Mouse (Mus musculus) C2C12 (cell line): ENCODE data around the gene Nlrp9b. TPM values are rescaled to one million over a fixed set of nuclear protein-coding genes. Genes with fewer than 3 reads are reported as not detected.
"Not testable (repeated sequence)": the region's sequence is repeated elsewhere in the genome, so short reads cannot be mapped to it uniquely, and the experiment has no call there.

Source experiments
- H3K27me3 ChIP-seq: one replicate; pipeline ENCODE4 v1.6.1; 2011; ENCODE audit not compliant: control insufficient read depth, insufficient read depth, insufficient read length
- H3K36me3 ChIP-seq: one replicate; pipeline ENCODE4 v1.6.1; 2011; ENCODE audit not compliant: control insufficient read depth, insufficient read depth
- H3K4me3 ChIP-seq: one replicate; pipeline ENCODE4 v1.5.1; 2011; ENCODE audit warnings: mild to moderate bottlenecking, control low read depth; ENCODE audit not compliant: poor library complexity, insufficient read depth, severe bottlenecking
- H3K79me2 ChIP-seq: one replicate; pipeline ENCODE4 v1.6.1; 2011; ENCODE audit not compliant: control insufficient read depth, insufficient read depth
- H3K79me3 ChIP-seq: one replicate; pipeline ENCODE4 v1.6.1; 2011; ENCODE audit warnings: low read depth, control low read depth
- H3ac ChIP-seq: one replicate; pipeline ENCODE3; 2011; ENCODE audit warnings: low read depth; ENCODE audit not compliant: control insufficient read depth, insufficient read length
- polyA plus RNA-seq: library from polyadenylated mRNA; unstranded; fragments of >200 nt; fragmentation: generic; extraction: Trizol; gene quantifications from one replicate; pipeline ENCODE4 v1.2.1, GENCODE M21; 2012; ENCODE audit warnings: missing spikeins

Gene Nlrp9b
- polyA plus RNA-seq, 1 experiment, result not detected

- H3K36me3 ChIP-seq, H3ac ChIP-seq, H3K27me3 ChIP-seq, H3K79me3 ChIP-seq, H3K79me2 ChIP-seq, H3K4me3 ChIP-seq: not testable (repeated sequence)
Measured at GRCm38 (mm10) chr7:20122479-20122878, 131.2 kb downstream of the Nlrp9b start, which contains the start of gene Gm16442. Gene Gm16442 (minus strand): TSS chr7:20122579.

Other genes starting within 250 kb of the Nlrp9b start
- gene Nectin2, start 241.0 kb upstream of the Nlrp9b start, polyA plus RNA-seq, result 26.7 TPM
- 1.7 TPM for gene Bcam, start 220.4 kb upstream of the Nlrp9b start, polyA plus RNA-seq
- not detected for gene Cblc, start 194.7 kb upstream of the Nlrp9b start, polyA plus RNA-seq
- 7.8 TPM for gene Bcl3, start 168.7 kb upstream of the Nlrp9b start, polyA plus RNA-seq
- gene Gm19345, start 139.5 kb upstream of the Nlrp9b start, polyA plus RNA-seq, result not detected
- gene Ceacam16, start 130.2 kb upstream of the Nlrp9b start, polyA plus RNA-seq, result not detected
- gene Ceacam19, start 103.5 kb upstream of the Nlrp9b start, polyA plus RNA-seq, result not detected
- gene Pvr, start 70.3 kb upstream of the Nlrp9b start, polyA plus RNA-seq, result 16.5 TPM
- 0.06 TPM for gene Igsf23, start 40.7 kb upstream of the Nlrp9b start, polyA plus RNA-seq
- not detected for gene Ceacam20, start 26.1 kb upstream of the Nlrp9b start, polyA plus RNA-seq
- gene Vmn1r91, start 108.2 kb downstream of the Nlrp9b start, polyA plus RNA-seq, result not detected
- not detected for gene Gm16442, start 131.1 kb downstream of the Nlrp9b start, polyA plus RNA-seq
- not detected for gene Vmn1r93, start 147.6 kb downstream of the Nlrp9b start, polyA plus RNA-seq
- gene Vmn1r94, start 176.9 kb downstream of the Nlrp9b start, polyA plus RNA-seq, result not detected
- not detected for gene Vmn1r95, start 202.2 kb downstream of the Nlrp9b start, polyA plus RNA-seq
- gene Gm6164, start 214.1 kb downstream of the Nlrp9b start, polyA plus RNA-seq, result not detected
- not detected for gene Gm4498, start 242.4 kb downstream of the Nlrp9b start, polyA plus RNA-seq